Mouse (Mus musculus): ENCODE measurements at regions not wholly inside any gene's neighbourhood (a gene's known extent, or its start where the extent isn't known, plus 50 kb on each side); places are given as distances from the start of the nearest gene placed in this dataset.

- H3K4me1 ChIP-seq (ENCODE audit: insufficient read depth, low read length) = no peaks in the 10 kb centered on the region
- H3K36me3 ChIP-seq (ENCODE audit: insufficient read depth, low read length) = no peaks in the 10 kb centered on the region
- no peak for DNase-seq (ENCODE audit: low spot score)
- no peak for TF ChIP-seq CTCF (IDR thresholded peaks at IDR 0.05)
- 89% methylated on average over 4 of the region's 4 CpGs for WGBS
- ATAC-seq (ENCODE audit: low FRiP score) = no peak
- H3K27me3 ChIP-seq (ENCODE audit: insufficient read depth, low read length) = no peaks in the 10 kb centered on the region
- no peak overlapping the region for H3K27ac ChIP-seq (ENCODE audit: low read depth, low read length)
- H3K4me2 ChIP-seq (ENCODE audit: low read depth, low read length, poor library complexity, severe bottlenecking) = no peak overlapping the region
- no peaks in the 10 kb centered on the region for H3K9me3 ChIP-seq (ENCODE audit: low read length)
- no peak overlapping the region for H3K4me3 ChIP-seq (ENCODE audit: low read depth, low read length)
- H3K9ac ChIP-seq (replicated peaks; ENCODE audit: low read length, poor library complexity, severe bottlenecking) = no peak overlapping the region
These were observed 250.1 kb upstream of the Rora start for GRCm38 (mm10) chr9:68403516-68403915.

- Histone ChIP-seq H3K27ac (ENCODE audit: low read depth, low read length) (no peak overlapping the region), H3K9ac (replicated peaks; ENCODE audit: low read length, poor library complexity, severe bottlenecking) (no peak overlapping the region), H3K36me3 (ENCODE audit: insufficient read depth, low read length) (no peaks in the 10 kb centered on the region), H3K4me2 (ENCODE audit: low read depth, low read length, poor library complexity, severe bottlenecking) (no peak overlapping the region), H3K27me3 (ENCODE audit: insufficient read depth, low read length) (no peaks in the 10 kb centered on the region), H3K9me3 (ENCODE audit: low read length) (no peaks in the 10 kb centered on the region), H3K4me3 (ENCODE audit: low read depth, low read length) (no peak overlapping the region), H3K4me1 (ENCODE audit: insufficient read depth, low read length) (no peaks in the 10 kb centered on the region)
- no peak for TF ChIP-seq CTCF (IDR thresholded peaks at IDR 0.05)
- WGBS = 91% methylated on average over 3 of the region's 3 CpGs
- no peak for DNase-seq (ENCODE audit: low spot score)
- ATAC-seq (ENCODE audit: low FRiP score) = no peak
These were observed 243.8 kb upstream of the Rora start for GRCm38 (mm10) chr9:68409786-68410185.

GRCm38 (mm10) chr9:68426286-68426685 is 227.3 kb upstream of the Rora start:
- Histone ChIP-seq H3K27ac (ENCODE audit: low read depth, low read length) (no peak overlapping the region), H3K4me3 (ENCODE audit: low read depth, low read length) (no peak overlapping the region), H3K9ac (replicated peaks; ENCODE audit: low read length, poor library complexity, severe bottlenecking) (no peak overlapping the region), H3K4me1 (ENCODE audit: insufficient read depth, low read length) (no peaks in the 10 kb centered on the region), H3K9me3 (ENCODE audit: low read length) (no peaks in the 10 kb centered on the region), H3K4me2 (ENCODE audit: low read depth, low read length, poor library complexity, severe bottlenecking) (no peak overlapping the region), H3K27me3 (ENCODE audit: insufficient read depth, low read length) (no peaks in the 10 kb centered on the region), H3K36me3 (ENCODE audit: insufficient read depth, low read length) (no peaks in the 10 kb centered on the region)
- no peak for TF ChIP-seq CTCF (IDR thresholded peaks at IDR 0.05)
- DNase-seq (ENCODE audit: low spot score) = no peak
- 83% methylated on average over 2 of the region's 2 CpGs for WGBS
- ATAC-seq (ENCODE audit: low FRiP score) = no peak

GRCm38 (mm10) chr9:68462755-68463154 is 190.8 kb upstream of the Rora start:
- H3K4me3 ChIP-seq (ENCODE audit: low read depth, low read length) = no peak overlapping the region
- ATAC-seq (ENCODE audit: low FRiP score) = no peak
- H3K4me2 ChIP-seq (ENCODE audit: low read depth, low read length, poor library complexity, severe bottlenecking) = no peak overlapping the region
- H3K9me3 ChIP-seq (ENCODE audit: low read length) = no peaks in the 10 kb centered on the region
- WGBS = 94% methylated on average over 5 of the region's 5 CpGs
- no peak overlapping the region for H3K9ac ChIP-seq (replicated peaks; ENCODE audit: low read length, poor library complexity, severe bottlenecking)
- H3K27ac ChIP-seq (ENCODE audit: low read depth, low read length) = no peak overlapping the region
- no peaks in the 10 kb centered on the region for H3K36me3 ChIP-seq (ENCODE audit: insufficient read depth, low read length)
- no peak for DNase-seq (ENCODE audit: low spot score)
- H3K27me3 ChIP-seq (ENCODE audit: insufficient read depth, low read length) = no peaks in the 10 kb centered on the region
- no peak for TF ChIP-seq CTCF (IDR thresholded peaks at IDR 0.05)
- no peaks in the 10 kb centered on the region for H3K4me1 ChIP-seq (ENCODE audit: insufficient read depth, low read length)

- no peaks in the 10 kb centered on the region for H3K36me3 ChIP-seq (ENCODE audit: insufficient read depth, low read length)
- no peak for TF ChIP-seq CTCF (IDR thresholded peaks at IDR 0.05)
- no peaks in the 10 kb centered on the region for H3K4me1 ChIP-seq (ENCODE audit: insufficient read depth, low read length)
- H3K27ac ChIP-seq (ENCODE audit: low read depth, low read length) = no peak overlapping the region
- ATAC-seq (ENCODE audit: low FRiP score) = no peak
- H3K4me3 ChIP-seq (ENCODE audit: low read depth, low read length) = no peak overlapping the region
- 77% methylated on average over 4 of the region's 4 CpGs for WGBS
- no peaks in the 10 kb centered on the region for H3K27me3 ChIP-seq (ENCODE audit: insufficient read depth, low read length)
- DNase-seq (ENCODE audit: low spot score) = no peak
- no peak overlapping the region for H3K4me2 ChIP-seq (ENCODE audit: low read depth, low read length, poor library complexity, severe bottlenecking)
- no peaks in the 10 kb centered on the region for H3K9me3 ChIP-seq (ENCODE audit: low read length)
- H3K9ac ChIP-seq (replicated peaks; ENCODE audit: low read length, poor library complexity, severe bottlenecking) = no peak overlapping the region
These were observed 189.8 kb upstream of the Rora start for GRCm38 (mm10) chr9:68463637-68464304.

- no peaks in the 10 kb centered on the region for H3K36me3 ChIP-seq (ENCODE audit: insufficient read depth, low read length)
- TF ChIP-seq CTCF (IDR thresholded peaks at IDR 0.05) = no peak
- WGBS = 82% methylated on average over 5 of the region's 5 CpGs
- H3K4me1 ChIP-seq (ENCODE audit: insufficient read depth, low read length) = no peaks in the 10 kb centered on the region
- DNase-seq (ENCODE audit: low spot score) (no peak), ATAC-seq (ENCODE audit: low FRiP score) (no peak)
- H3K4me3 ChIP-seq (ENCODE audit: low read depth, low read length) = no peak overlapping the region
- H3K9me3 ChIP-seq (ENCODE audit: low read length) = no peaks in the 10 kb centered on the region
- no peak overlapping the region for H3K4me2 ChIP-seq (ENCODE audit: low read depth, low read length, poor library complexity, severe bottlenecking)
- no peak overlapping the region for H3K27ac ChIP-seq (ENCODE audit: low read depth, low read length)
- H3K9ac ChIP-seq (replicated peaks; ENCODE audit: low read length, poor library complexity, severe bottlenecking) = no peak overlapping the region
- no peaks in the 10 kb centered on the region for H3K27me3 ChIP-seq (ENCODE audit: insufficient read depth, low read length)
These were observed 186.9 kb upstream of the Rora start for GRCm38 (mm10) chr9:68466671-68467070.

All from midbrain, postnatal 0 days (tissue).